Comparison of ENCODE assay signal across 13 mouse cellular contexts in the genomic region with DNA sequence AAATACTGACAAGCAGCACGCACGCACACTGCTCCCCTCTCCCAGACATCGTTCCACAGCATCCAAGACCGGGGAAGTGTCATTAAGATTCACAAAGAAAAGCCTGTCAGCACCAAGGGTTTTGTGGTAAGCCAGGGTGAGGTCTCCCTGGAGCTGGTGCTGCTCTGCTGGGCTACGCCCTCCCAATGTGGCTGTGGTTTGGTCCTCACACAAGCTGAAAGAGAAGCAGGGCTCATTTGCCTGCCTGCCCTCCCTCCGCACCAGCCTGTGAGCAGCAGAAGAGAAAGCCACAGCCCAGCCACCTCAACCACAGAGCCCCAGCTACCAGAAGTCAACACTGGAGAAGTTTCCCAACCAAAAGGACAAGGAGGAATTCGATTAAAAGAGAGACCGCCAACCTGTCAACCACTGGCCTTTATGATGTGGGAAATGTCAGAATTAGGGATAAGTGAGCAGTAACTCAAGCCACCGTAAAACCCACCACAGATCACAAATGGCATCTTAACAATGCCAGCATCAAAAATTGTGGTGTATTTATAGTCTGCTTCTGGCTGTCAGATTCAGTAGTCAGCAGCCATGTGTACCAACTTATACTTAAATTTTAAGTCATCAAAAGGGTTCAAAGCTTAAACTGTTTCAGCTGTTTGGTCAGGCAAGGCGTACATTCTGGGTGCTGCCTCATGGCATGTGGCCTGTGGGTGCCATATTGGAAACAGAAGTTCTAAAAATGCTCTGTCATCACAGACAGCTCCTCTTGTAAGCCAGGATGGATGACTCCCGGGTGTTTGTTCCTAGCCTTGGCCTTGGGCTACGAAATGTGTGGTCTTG. TPM values are rescaled to one million over a fixed set of nuclear protein-coding genes. Genes with fewer than 3 reads are reported as not detected.
DNase-seq lines count a peak whose midpoint lies in the region; ATAC-seq and TF ChIP-seq lines count a peak whose summit lies in the region.
"Had no signal": no experiment of that assay in that cellular context is flagged by ENCODE, and none has a peak within 500 bp of the region (broad histone marks: within the 10 kb centered on the region; RNA-seq: fewer than 3 reads in every experiment).

No protein-coding gene starts in this region.

- no peak for ATAC-seq in liver, embryonic 13.5 days (ENCODE audit: low read depth)
- ATAC-seq in liver, postnatal 0 days, result no peak
- peak; percentile 48 for ATAC-seq in monocyte, adult 5-6 weeks (replicated peaks; ENCODE audit: insufficient number of reproducible peaks, low FRiP score, low TSS enrichment, poor library complexity, severe bottlenecking)
- ATAC-seq in hindbrain, embryonic 14.5 days (ENCODE audit: low FRiP score), result no peak
- ATAC-seq in hindbrain, embryonic 13.5 days (ENCODE audit: low FRiP score), result no peak

- H3K4me3 ChIP-seq in liver, embryonic 13.5 days (replicated peaks), result no peak overlapping the region
- H3K4me3 ChIP-seq in liver, postnatal 0 days (ENCODE audit: low read depth, low read length), result no peak overlapping the region
- no peak overlapping the region for H3K4me3 ChIP-seq in hindbrain, embryonic 14.5 days (replicated peaks; ENCODE audit: low read length)
- H3K4me3 ChIP-seq in hindbrain, embryonic 13.5 days, result no peak overlapping the region
- H3K4me3 ChIP-seq: forebrain, embryonic 10.5 days; megakaryocyte, embryonic 14.5 days had no signal

- no peak for TF ChIP-seq EP300 in liver, postnatal 0 days (IDR thresholded peaks at IDR 0.05; ENCODE audit: low read depth)

- TF ChIP-seq CTCF in liver, postnatal 0 days (IDR thresholded peaks at IDR 0.05; ENCODE audit: low read depth), result no peak

- H3K27me3 ChIP-seq in liver, embryonic 13.5 days, result no peaks in the 10 kb centered on the region
- no peaks in the 10 kb centered on the region for H3K27me3 ChIP-seq in liver, postnatal 0 days (ENCODE audit: insufficient read depth, low read length)
- H3K27me3 ChIP-seq in hindbrain, embryonic 14.5 days (ENCODE audit: control insufficient read depth, insufficient read depth, low read length), result 0 out of 2 replicates have a peak, but pooled peaks cover 1% of the 10 kb centered on the region
- H3K27me3 ChIP-seq in hindbrain, embryonic 13.5 days, result 0 out of 2 replicates have a peak, but pooled peaks cover 7% of the 10 kb centered on the region

- no peak overlapping the region for H3K4me2 ChIP-seq in liver, embryonic 13.5 days
- H3K4me2 ChIP-seq in liver, postnatal 0 days (ENCODE audit: low read depth, low read length), result no peak overlapping the region
- no peak overlapping the region for H3K4me2 ChIP-seq in hindbrain, embryonic 14.5 days (replicated peaks)
- no peak overlapping the region for H3K4me2 ChIP-seq in hindbrain, embryonic 13.5 days
- H3K4me2 ChIP-seq: heart, embryonic 11.5 days had no signal

- peak; percentile 13 for DNase-seq in liver, embryonic 13.5 days
- no peak for DNase-seq in liver, postnatal 0 days
- peak; percentile 43 for DNase-seq in fibroblast of lung, adult 2 months (ENCODE audit: low read depth)
- DNase-seq in thymus, postnatal 25 days, result peak; percentile 51
- DNase-seq in hindbrain, embryonic 14.5 days (ENCODE audit: low spot score), result no peak
- DNase-seq in c-Kit-positive CD71-positive TER-119-positive erythroid progenitor cells, embryonic 14.5 days (ENCODE audit: low spot score), result no peak
- DNase-seq: heart, postnatal 4 days; kidney, adult 9 months had no signal

- no peak overlapping the region for H3K27ac ChIP-seq in liver, embryonic 13.5 days
- no peak overlapping the region for H3K27ac ChIP-seq in liver, postnatal 0 days (ENCODE audit: low read depth)
- no peak overlapping the region for H3K27ac ChIP-seq in hindbrain, embryonic 14.5 days
- H3K27ac ChIP-seq in hindbrain, embryonic 13.5 days, result no peak overlapping the region
- H3K27ac ChIP-seq: forebrain, embryonic 10.5 days had no signal

- H3K4me1 ChIP-seq in liver, embryonic 13.5 days (replicated peaks), result no peaks in the 10 kb centered on the region
- H3K4me1 ChIP-seq in liver, postnatal 0 days (ENCODE audit: insufficient read depth), result no peaks in the 10 kb centered on the region
- H3K4me1 ChIP-seq in hindbrain, embryonic 14.5 days (replicated peaks; ENCODE audit: control insufficient read depth, insufficient read depth, low read length), result no peaks in the 10 kb centered on the region
- H3K4me1 ChIP-seq in hindbrain, embryonic 13.5 days (replicated peaks), result no peaks in the 10 kb centered on the region

- no peaks in the 10 kb centered on the region for H3K9me3 ChIP-seq in liver, embryonic 13.5 days (replicated peaks)
- H3K9me3 ChIP-seq in liver, postnatal 0 days (ENCODE audit: low read length), result no peaks in the 10 kb centered on the region
- H3K9me3 ChIP-seq in hindbrain, embryonic 14.5 days (ENCODE audit: control insufficient read depth, low read length), result no peaks in the 10 kb centered on the region
- no peaks in the 10 kb centered on the region for H3K9me3 ChIP-seq in hindbrain, embryonic 13.5 days
- H3K9me3 ChIP-seq: forebrain, embryonic 10.5 days had no signal

- no peak overlapping the region for H3K9ac ChIP-seq in liver, embryonic 13.5 days
- no peak overlapping the region for H3K9ac ChIP-seq in liver, postnatal 0 days (replicated peaks)
- H3K9ac ChIP-seq in hindbrain, embryonic 14.5 days, result no peak overlapping the region
- H3K9ac ChIP-seq in hindbrain, embryonic 13.5 days, result no peak overlapping the region

- no peaks in the 10 kb centered on the region for H3K36me3 ChIP-seq in liver, embryonic 13.5 days
- no peaks in the 10 kb centered on the region for H3K36me3 ChIP-seq in liver, postnatal 0 days (replicated peaks; ENCODE audit: insufficient read depth, low read length)
- H3K36me3 ChIP-seq in hindbrain, embryonic 14.5 days (replicated peaks; ENCODE audit: control insufficient read depth, insufficient read depth), result no peaks in the 10 kb centered on the region
- no peaks in the 10 kb centered on the region for H3K36me3 ChIP-seq in hindbrain, embryonic 13.5 days
- H3K36me3 ChIP-seq: forebrain, embryonic 10.5 days had no signal

- 39% methylated on average over 12 of the region's 12 CpGs for WGBS in liver, embryonic 13.5 days (ENCODE audit: insufficient replicate concordance)
- 48% methylated on average over 12 of the region's 12 CpGs for WGBS in liver, postnatal 0 days (ENCODE audit: insufficient replicate concordance)
- 87% methylated on average over 12 of the region's 12 CpGs for WGBS in hindbrain, embryonic 14.5 days
- WGBS in hindbrain, embryonic 13.5 days, result 89% methylated on average over 12 of the region's 12 CpGs

RNA-seq across cellular contexts. Expression of a gene that starts 51.0 kb away (rescaled TPM):
- 6.0 and 7.0 TPM in 2 replicates for polyA plus RNA-seq in liver, embryonic 13.5 days (2015; fragmentation: Nextera tagmentation; extraction: Ambion mirVana)
- polyA plus RNA-seq in liver, postnatal 0 days (2015; fragmentation: Nextera tagmentation; extraction: Ambion mirVana), result 6.0 and 6.3 TPM in 2 replicates
- total RNA-seq in monocyte, adult 5-6 weeks (2017), result 10.7 to 13.7 TPM (median 13.0 TPM) in 3 replicates
- 15.0 and 16.4 TPM in 2 replicates for polyA plus RNA-seq in hindbrain, embryonic 14.5 days (2014; fragmentation: Nextera tagmentation; extraction: Ambion mirVana)
- 17.3 and 18.6 TPM in 2 replicates for polyA plus RNA-seq in hindbrain, embryonic 13.5 days (2015; fragmentation: Nextera tagmentation; extraction: Ambion mirVana)

RNA-seq across cellular contexts. Expression of a gene that starts 52.8 kb away (rescaled TPM):
- 22.9 and 26.1 TPM in 2 replicates for polyA plus RNA-seq in liver, embryonic 13.5 days (2015; fragmentation: Nextera tagmentation; extraction: Ambion mirVana)
- polyA plus RNA-seq in liver, postnatal 0 days (2015; fragmentation: Nextera tagmentation; extraction: Ambion mirVana), result 131 and 174 TPM in 2 replicates
- 6.5 to 13.6 TPM (median 12.2 TPM) in 3 replicates for total RNA-seq in monocyte, adult 5-6 weeks (2017)
- 129 and 134 TPM in 2 replicates for polyA plus RNA-seq in hindbrain, embryonic 14.5 days (2014; fragmentation: Nextera tagmentation; extraction: Ambion mirVana)
- 150 and 162 TPM in 2 replicates for polyA plus RNA-seq in hindbrain, embryonic 13.5 days (2015; fragmentation: Nextera tagmentation; extraction: Ambion mirVana)

Comparison
In these comparisons a context has a peak if more than half of its experiments do, and no peak if none do; other contexts are left out.
1. DNase-seq: peak in liver, embryonic 13.5 days (single experiment), fibroblast of lung, adult 2 months (single experiment) and thymus, postnatal 25 days (single experiment); none in liver, postnatal 0 days (single experiment), hindbrain, embryonic 14.5 days (single experiment) and c-Kit-positive CD71-positive TER-119-positive erythroid progenitor cells, embryonic 14.5 days (single experiment).